14 mouse cellular contexts compared by ENCODE assay signal in genomic region chr14:58467856-58468255, GRCm38 (mm10).
A peak's percentile ranks its signal among the peaks of the same experiment; 100 is the strongest.
DNase-seq lines count a peak whose midpoint lies in the region; ATAC-seq lines count a peak whose summit lies in the region.
"Had no signal": no experiment of that assay in that cellular context is flagged by ENCODE, and none has a peak within 500 bp of the region (broad histone marks: within the 10 kb centered on the region; RNA-seq: fewer than 3 reads in every experiment).

No protein-coding gene starts in this region.

- no peak overlapping the region for H3K4me2 ChIP-seq in kidney, embryonic 14.5 days (replicated peaks; ENCODE audit: low read depth, low read length)

- H3K36me3 ChIP-seq in kidney, embryonic 14.5 days (ENCODE audit: control insufficient read depth, insufficient read depth, low read length), result no peaks in the 10 kb centered on the region
- H3K36me3 ChIP-seq in limb, embryonic 10.5 days, result no peaks in the 10 kb centered on the region

- H3K27ac ChIP-seq in kidney, embryonic 14.5 days (ENCODE audit: low read depth, low read length), result no peak overlapping the region
- peak overlapping the region; percentile 74 for H3K27ac ChIP-seq in limb, embryonic 10.5 days

- no peaks in the 10 kb centered on the region for H3K27me3 ChIP-seq in kidney, embryonic 14.5 days (ENCODE audit: control insufficient read depth, insufficient read depth, low read length)
- H3K27me3 ChIP-seq in limb, embryonic 10.5 days (ENCODE audit: low read depth, poor library complexity, severe bottlenecking), result no peaks in the 10 kb centered on the region

- H3K9me3 ChIP-seq in kidney, embryonic 14.5 days (ENCODE audit: control insufficient read depth, low read length), result no peaks in the 10 kb centered on the region
- peaks cover 4% of the 10 kb centered on the region; the same call in 1 of the 2 replicates for H3K9me3 ChIP-seq in limb, embryonic 10.5 days (replicated peaks)

- H3K4me3 ChIP-seq in kidney, embryonic 14.5 days (ENCODE audit: low read length), result no peak overlapping the region
- H3K4me3 ChIP-seq in limb, embryonic 10.5 days, result no peak overlapping the region

- DNase-seq in kidney, postnatal 25 days, result no peak
- peak; percentile 4 for DNase-seq in retina, postnatal 1 day
- no peak for DNase-seq in retina, embryonic 14.5 days (ENCODE audit: low spot score)
- peak; percentile 40 for DNase-seq in limb, embryonic 10.5 days (ENCODE audit: low spot score)
- DNase-seq in telencephalon, adult 2 months (ENCODE audit: low read depth, low spot score), result peak; percentile 18
- DNase-seq: adrenal gland, adult 2 months; cerebellum, adult 9-11 months; gastrocnemius, postnatal 10 days; heart, postnatal 36 days; kidney, postnatal 10 days; liver; spleen, adult 18-20 months had no signal

- 33% methylated on average over 5 of the region's 5 CpGs for WGBS in kidney, embryonic 14.5 days
- 48% methylated on average over 5 of the region's 5 CpGs for WGBS in limb, embryonic 10.5 days

- ATAC-seq in kidney, embryonic 14.5 days (ENCODE audit: low FRiP score, low TSS enrichment), result 0 out of 2 replicates have a peak, but pooled peaks have one; percentile 20
- ATAC-seq in cerebellum, adult (ENCODE audit: insufficient number of reproducible peaks, low FRiP score, low TSS enrichment), result no peak

- H3K4me1 ChIP-seq in kidney, embryonic 14.5 days (ENCODE audit: control insufficient read depth, insufficient read depth, low read length), result no peaks in the 10 kb centered on the region
- peaks cover 40% of the 10 kb centered on the region for H3K4me1 ChIP-seq in limb, embryonic 10.5 days

- H3K9ac ChIP-seq in kidney, embryonic 14.5 days (ENCODE audit: low read depth, low read length), result no peak overlapping the region

Comparison
In these comparisons a context has a peak if more than half of its experiments do, and no peak if none do; other contexts are left out.
1. DNase-seq: peak in retina, postnatal 1 day (single experiment), limb, embryonic 10.5 days (single experiment) and telencephalon, adult 2 months (single experiment); none in kidney, postnatal 25 days (0 of 2) and retina, embryonic 14.5 days (single experiment).